Mouse (Mus musculus) liver, embryonic 16.5 days (tissue): ENCODE results near the gene Slc28a1. TPM values are rescaled to one million over a fixed set of nuclear protein-coding genes. Genes with fewer than 3 reads are reported as not detected.

Experiments
- ATAC-seq: fragments of 200-750 bp; cut with Nextera tagmentation; 2 replicates; pipeline ENCODE4 v1.8.0; 2017; ENCODE audit warnings: low read depth, mild to moderate bottlenecking, moderate number of reproducible peaks, moderate library complexity
- H3K27ac ChIP-seq: fragments of 300-500 bp; sonication (generic); 2 replicates; pipeline ENCODE4 v1.5.1; 2014; ENCODE audit warnings: mild to moderate bottlenecking, low read length
- H3K27me3 ChIP-seq: fragments of 300-500 bp; sonication (generic); 2 replicates; pipeline ENCODE4 v1.6.1; 2014; ENCODE audit warnings: low read depth, low read length, mixed read lengths; ENCODE audit not compliant: control insufficient read depth, insufficient read depth
- H3K36me3 ChIP-seq: fragments of 300-500 bp; sonication (generic); 2 replicates; pipeline ENCODE4 v1.6.1; 2014; ENCODE audit warnings: mild to moderate bottlenecking; ENCODE audit not compliant: control insufficient read depth, insufficient read depth
- H3K4me1 ChIP-seq: fragments of 300-500 bp; sonication (generic); 2 replicates; pipeline ENCODE4 v1.6.1; 2014; ENCODE audit warnings: low read depth, low read length, mixed read lengths; ENCODE audit not compliant: control insufficient read depth
- H3K4me2 ChIP-seq: fragments of 300-500 bp; sonication (generic); 2 replicates; pipeline ENCODE4 v1.6.1; 2014; ENCODE audit warnings: low read depth, low read length, mixed read lengths
- H3K4me3 ChIP-seq: fragments of 300-500 bp; sonication (generic); 2 replicates; pipeline ENCODE4 v1.5.1; 2014; ENCODE audit warnings: low read depth, mild to moderate bottlenecking, low read length
- H3K9ac ChIP-seq: fragments of 300-500 bp; sonication (generic); 2 replicates; pipeline ENCODE4 v1.6.1; 2014; ENCODE audit warnings: low read depth, low read length
- H3K9me3 ChIP-seq: fragments of 300-500 bp; sonication (generic); replicated peaks from 2 replicates; pipeline ENCODE4 v1.6.1; 2016; ENCODE audit warnings: low read length; ENCODE audit not compliant: control insufficient read depth
- WGBS: fragments of 180-500 bp; shearing (Covaris S2); extraction: QIAGEN DNeasy Blood & Tissue Kit; methylation state at CpG from one replicate; pipeline ENCODE4 v1.1.7; 2014; ENCODE audit not compliant: insufficient replicate concordance; 5-methylcytosine and 5-hydroxymethylcytosine counted together
- polyA plus RNA-seq: library from polyadenylated mRNA; unstranded; fragments of >200 nt; fragmentation: Nextera tagmentation; extraction: Ambion mirVana; gene quantifications from 2 replicates; pipeline ENCODE4 v1.2.1, GENCODE M21; 2015

Gene Slc28a1
- polyA plus RNA-seq, 1 experiment from 2014 or later: 0.96 TPM

DNA sequence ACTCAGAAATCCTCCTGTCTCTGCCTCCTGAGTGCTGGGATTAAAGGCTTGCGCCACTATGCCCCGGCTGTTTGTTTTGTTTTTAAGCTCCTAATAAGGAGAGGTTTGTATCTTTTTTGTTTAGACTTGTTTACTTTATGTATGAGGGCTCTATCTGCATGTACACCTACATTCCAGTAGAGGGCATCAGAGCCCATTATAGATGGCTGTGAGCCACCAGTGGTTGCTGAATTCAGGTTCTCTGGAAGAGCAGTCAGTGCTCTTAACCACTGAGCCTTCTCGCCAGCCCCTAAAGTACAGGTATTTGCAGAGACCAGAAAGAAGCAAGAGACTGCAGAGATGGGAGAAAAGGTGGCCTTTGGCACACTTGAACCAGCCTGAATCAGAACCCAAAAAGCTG is 52.5 kb downstream of the Slc28a1 start:
- H3K4me1 ChIP-seq: no peaks in the 10 kb centered on the region
- ATAC-seq: no peak
- no peak overlapping the region for H3K9ac ChIP-seq
- no peak overlapping the region for H3K27ac ChIP-seq
- H3K9me3 ChIP-seq: no peaks in the 10 kb centered on the region
- no peak overlapping the region for H3K4me2 ChIP-seq
- 29% methylated on average over 3 of the region's 3 CpGs for WGBS
- no peak overlapping the region for H3K4me3 ChIP-seq
- H3K36me3 ChIP-seq: no peaks in the 10 kb centered on the region
- no peaks in the 10 kb centered on the region for H3K27me3 ChIP-seq

DNA sequence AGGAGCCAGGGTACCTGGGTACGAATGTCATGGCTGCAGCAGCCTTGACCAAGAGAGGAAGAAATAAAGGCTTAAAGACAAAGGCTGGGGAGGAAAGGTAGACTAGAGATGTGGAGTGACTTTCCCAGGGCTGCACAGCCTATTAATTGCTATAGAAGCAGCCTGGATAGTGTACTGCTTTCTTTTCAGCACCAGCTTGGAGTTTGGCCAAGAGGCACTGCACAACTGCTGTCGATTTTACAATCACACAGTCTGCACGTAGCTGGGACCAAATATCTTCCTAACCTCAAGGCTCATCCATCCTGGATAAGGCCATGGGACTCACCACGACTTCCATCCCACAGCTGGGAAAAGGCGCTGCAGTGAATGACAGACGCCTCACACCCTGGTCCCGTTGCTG is 54.8 kb downstream of the Slc28a1 start:
- 61% methylated on average over 7 of the region's 7 CpGs for WGBS
- H3K36me3 ChIP-seq: no peaks in the 10 kb centered on the region
- no peak overlapping the region for H3K27ac ChIP-seq
- no peak overlapping the region for H3K9ac ChIP-seq
- H3K4me2 ChIP-seq: no peak overlapping the region
- H3K27me3 ChIP-seq: no peaks in the 10 kb centered on the region
- no peaks in the 10 kb centered on the region for H3K4me1 ChIP-seq
- no peaks in the 10 kb centered on the region for H3K9me3 ChIP-seq
- no peak overlapping the region for H3K4me3 ChIP-seq
- no peak for ATAC-seq

DNA sequence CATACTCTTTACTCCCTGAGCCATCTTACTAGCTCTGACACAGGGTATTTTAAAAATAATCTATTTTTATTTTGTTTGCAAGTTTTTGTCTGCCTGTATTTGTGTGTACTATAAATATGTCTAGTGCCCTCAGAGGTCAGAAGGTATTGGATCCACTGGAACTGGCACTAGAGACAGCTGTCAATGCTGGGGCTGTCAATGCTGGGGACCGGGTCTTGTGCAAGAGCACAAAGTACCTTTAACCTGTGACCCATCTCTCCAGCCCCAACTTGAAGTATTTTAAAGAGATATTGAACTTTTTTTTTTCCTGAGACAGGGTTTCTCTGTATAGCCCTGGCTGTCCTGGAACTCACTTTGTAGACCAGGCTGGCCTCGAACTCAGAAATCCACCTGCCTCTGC is 59.3 kb downstream of the Slc28a1 start:
- Histone ChIP-seq H3K9ac (no peak overlapping the region), H3K4me2 (no peak overlapping the region), H3K4me1 (no peaks in the 10 kb centered on the region), H3K36me3 (no peaks in the 10 kb centered on the region), H3K27ac (no peak overlapping the region), H3K4me3 (no peak overlapping the region), H3K9me3 (no peaks in the 10 kb centered on the region), H3K27me3 (no peaks in the 10 kb centered on the region)
- 0 out of 2 replicates have a peak, but pooled peaks have one; percentile 37 for ATAC-seq
- WGBS: 71% methylated on average over 2 of the region's 2 CpGs

DNA sequence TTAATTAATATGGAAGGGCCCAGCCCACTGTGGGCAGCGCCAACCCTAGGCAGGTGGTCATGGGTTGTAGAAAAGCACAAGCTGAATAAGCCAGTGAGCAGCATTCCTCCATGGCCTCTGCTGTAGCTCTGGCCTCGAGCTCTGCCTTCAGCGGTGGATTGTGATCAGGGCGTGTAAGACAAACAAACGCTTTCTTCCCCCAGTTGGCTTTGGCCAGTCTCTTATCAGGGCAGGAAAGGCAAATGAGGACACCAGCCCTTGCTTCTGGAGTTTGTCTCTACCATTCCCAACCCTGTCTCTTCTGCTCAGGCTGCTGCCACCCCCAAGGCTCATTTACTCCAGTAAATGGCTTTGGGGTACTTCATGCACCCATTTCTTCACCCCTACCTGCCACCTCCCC is 60.1 kb downstream of the Slc28a1 start:
- H3K9ac ChIP-seq: no peak overlapping the region
- no peak overlapping the region for H3K4me2 ChIP-seq
- H3K36me3 ChIP-seq: no peaks in the 10 kb centered on the region
- no peak overlapping the region for H3K27ac ChIP-seq
- H3K4me1 ChIP-seq: no peaks in the 10 kb centered on the region
- ATAC-seq: no peak
- no peaks in the 10 kb centered on the region for H3K9me3 ChIP-seq
- H3K27me3 ChIP-seq: no peaks in the 10 kb centered on the region
- WGBS: 45% methylated on average over 5 of the region's 5 CpGs
- H3K4me3 ChIP-seq: no peak overlapping the region

DNA sequence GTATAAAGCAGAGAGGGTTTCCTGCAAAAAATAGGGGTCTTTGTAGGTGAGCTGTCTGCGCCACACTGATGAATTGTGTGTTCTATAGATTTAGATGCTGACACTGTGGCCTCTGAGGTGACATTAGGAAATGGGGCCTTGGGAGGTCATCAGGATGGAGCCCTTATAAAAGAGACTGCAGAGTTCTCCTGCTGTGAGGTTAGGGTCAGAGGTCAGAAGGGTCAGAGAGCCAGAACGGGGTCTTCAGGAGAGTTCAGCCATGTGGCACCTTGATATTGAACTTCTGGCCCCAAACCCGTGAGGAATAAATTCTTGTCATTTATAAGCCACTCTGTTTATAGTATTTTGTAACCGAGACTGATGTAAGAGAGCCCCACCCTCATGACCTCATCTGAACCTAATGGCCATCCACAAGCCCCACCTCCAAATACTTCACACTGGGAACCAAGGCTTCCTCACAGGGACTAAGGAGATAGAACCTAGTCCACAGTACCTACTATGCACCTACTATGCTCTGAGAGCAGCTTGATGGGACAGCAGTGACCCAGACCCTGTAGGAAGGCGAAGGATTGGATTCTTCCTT is 61.7 kb downstream of the Slc28a1 start:
- H3K27ac ChIP-seq: no peak overlapping the region

DNA sequence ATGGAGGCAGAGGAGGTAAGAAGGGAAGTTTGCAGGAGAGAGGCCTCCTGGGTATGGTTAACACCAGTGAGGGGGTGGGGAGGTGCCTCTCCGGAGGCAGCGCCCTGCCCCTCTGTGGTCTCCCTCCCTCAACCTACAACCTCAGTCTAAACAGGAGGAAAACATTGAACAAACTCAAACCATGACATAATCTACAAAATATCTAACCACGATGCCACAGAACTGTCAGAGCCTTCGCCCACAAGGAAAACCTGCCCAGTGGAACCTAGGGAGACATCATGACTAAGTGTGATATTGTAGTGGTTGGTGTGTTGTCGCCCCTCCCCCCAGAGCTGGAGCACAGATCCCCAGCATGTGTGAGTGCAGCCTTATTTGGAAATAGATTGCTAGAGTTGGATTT is 64.9 kb downstream of the Slc28a1 start:
- no peaks in the 10 kb centered on the region for H3K4me1 ChIP-seq
- ATAC-seq: no peak
- no peaks in the 10 kb centered on the region for H3K27me3 ChIP-seq
- H3K4me3 ChIP-seq: no peak overlapping the region
- 21% methylated on average over 5 of the region's 5 CpGs for WGBS
- H3K9ac ChIP-seq: no peak overlapping the region
- no peak overlapping the region for H3K27ac ChIP-seq
- no peaks in the 10 kb centered on the region for H3K36me3 ChIP-seq
- no peak overlapping the region for H3K4me2 ChIP-seq
- no peaks in the 10 kb centered on the region for H3K9me3 ChIP-seq

More for the DNA sequence above, 61.7 kb downstream of the Slc28a1 start:
- 53% methylated on average over 5 of the region's 5 CpGs for WGBS
- H3K9ac ChIP-seq: no peak overlapping the region
- H3K4me2 ChIP-seq: no peak overlapping the region
- H3K4me3 ChIP-seq: no peak overlapping the region
- no peak for ATAC-seq
- no peaks in the 10 kb centered on the region for H3K9me3 ChIP-seq
- H3K4me1 ChIP-seq: no peaks in the 10 kb centered on the region
- H3K36me3 ChIP-seq: no peaks in the 10 kb centered on the region
- no peaks in the 10 kb centered on the region for H3K27me3 ChIP-seq

DNA sequence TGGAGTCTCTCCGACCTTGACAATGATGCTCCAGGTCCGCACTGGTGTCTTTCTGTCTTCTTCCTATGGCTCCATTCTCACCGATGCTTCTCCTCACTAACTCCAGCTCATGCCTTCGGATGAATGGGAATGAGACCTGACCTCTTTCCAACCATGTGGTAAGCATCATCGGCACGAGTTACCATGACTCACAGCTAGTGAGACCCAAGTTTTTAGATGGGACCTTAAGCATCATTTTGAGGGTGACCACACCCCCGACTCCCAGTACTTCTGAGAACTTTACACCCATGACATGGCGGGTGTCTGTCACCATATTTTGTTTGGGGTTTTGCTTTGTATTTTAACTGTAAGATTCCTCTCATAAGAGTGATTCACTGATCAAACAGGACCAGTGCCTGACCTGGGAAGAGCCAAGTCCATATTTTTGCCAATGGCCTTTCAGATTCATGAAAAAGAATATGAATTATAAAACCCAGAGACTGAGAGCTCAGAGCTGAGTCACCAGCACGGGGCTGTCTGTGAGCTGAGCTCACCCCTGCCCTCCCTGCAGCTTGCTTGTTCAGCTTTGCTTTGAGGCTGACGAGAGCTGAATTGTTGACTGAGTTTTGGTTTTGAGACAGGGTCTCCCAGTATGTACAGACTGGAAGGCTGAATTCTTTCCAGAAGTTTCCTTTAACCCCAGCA is 68.0 kb downstream of the Slc28a1 start:
- no peak overlapping the region for H3K27ac ChIP-seq
- no peak overlapping the region for H3K4me2 ChIP-seq
- no peaks in the 10 kb centered on the region for H3K4me1 ChIP-seq
- H3K9me3 ChIP-seq: peaks cover 2% of the 10 kb centered on the region; the same call in 1 of the 2 replicates
- ATAC-seq: no peak
- H3K36me3 ChIP-seq: no peaks in the 10 kb centered on the region
- H3K4me3 ChIP-seq: no peak overlapping the region
- H3K27me3 ChIP-seq: no peaks in the 10 kb centered on the region
- WGBS: 64% methylated on average over 10 of the region's 10 CpGs
- H3K9ac ChIP-seq: no peak overlapping the region

DNA sequence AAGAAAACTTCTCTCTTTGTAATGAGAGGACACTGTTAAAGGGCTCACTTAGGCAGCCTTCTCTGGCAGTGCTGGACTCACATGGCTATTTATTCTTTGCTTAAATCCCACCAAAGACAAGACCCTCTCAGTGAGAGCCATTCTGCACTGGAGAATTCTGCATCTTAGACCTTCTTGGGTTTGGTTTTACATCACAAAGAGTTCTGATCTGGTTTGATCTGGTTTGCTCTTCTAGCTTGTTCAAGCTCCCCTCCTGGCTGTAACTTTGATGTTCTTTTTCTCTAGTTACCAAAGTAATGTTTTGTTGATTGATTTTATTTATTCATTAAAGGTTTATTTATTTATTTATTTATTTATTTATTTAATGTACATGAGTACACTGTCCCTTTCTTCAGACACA is 68.6 kb downstream of the Slc28a1 start:
- H3K9me3 ChIP-seq: peaks cover 2% of the 10 kb centered on the region; the same call in 1 of the 2 replicates
- no peak overlapping the region for H3K4me3 ChIP-seq
- no peak overlapping the region for H3K4me2 ChIP-seq
- H3K27ac ChIP-seq: no peak overlapping the region
- ATAC-seq: no peak
- no peaks in the 10 kb centered on the region for H3K36me3 ChIP-seq
- H3K27me3 ChIP-seq: no peaks in the 10 kb centered on the region
- no peak overlapping the region for H3K9ac ChIP-seq
- H3K4me1 ChIP-seq: no peaks in the 10 kb centered on the region

DNA sequence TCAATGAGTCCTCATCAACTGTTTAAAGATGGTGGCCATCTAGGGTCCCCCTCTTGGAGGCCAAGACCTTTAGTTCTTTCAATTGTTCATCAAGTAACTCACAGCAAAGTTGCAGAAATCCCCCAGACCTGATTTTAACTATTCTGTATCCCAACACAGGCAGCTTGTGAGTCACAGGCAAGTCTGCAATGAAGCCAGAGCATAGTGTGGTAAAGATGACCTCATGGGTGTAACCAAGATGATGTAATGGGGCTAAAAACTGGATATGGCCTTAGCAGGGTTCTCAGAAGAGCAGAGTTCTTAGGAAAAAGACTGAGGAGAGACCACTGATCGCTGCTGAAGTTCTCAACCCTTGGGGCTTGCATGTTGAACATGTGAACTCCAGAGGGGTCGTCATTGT is 69.5 kb downstream of the Slc28a1 start:
- H3K4me1 ChIP-seq: no peaks in the 10 kb centered on the region
- peaks cover 2% of the 10 kb centered on the region; the same call in 1 of the 2 replicates for H3K9me3 ChIP-seq
- H3K27me3 ChIP-seq: no peaks in the 10 kb centered on the region
- H3K9ac ChIP-seq: no peak overlapping the region
- no peak overlapping the region for H3K4me2 ChIP-seq
- WGBS: 41% methylated on average over 2 of the region's 2 CpGs
- H3K36me3 ChIP-seq: no peaks in the 10 kb centered on the region
- H3K27ac ChIP-seq: no peak overlapping the region
- no peak overlapping the region for H3K4me3 ChIP-seq
- no peak for ATAC-seq
